Mouse (Mus musculus): ENCODE measurements at regions not wholly inside any gene's neighbourhood (a gene's known extent, or its start where the extent isn't known, plus 50 kb on each side); places are given as distances from the start of the nearest gene placed in this dataset.

- DNase-seq (ENCODE audit: low spot score in 2 of 2) = no peak
These were observed 62.0 kb downstream of the Tpra1 start for GRCm38 (mm10) chr6:88964071-88964470.

GRCm38 (mm10) chr6:88964911-88965310 lies 62.9 kb downstream of the Tpra1 start:
- DNase-seq (ENCODE audit: low spot score in 2 of 2) = no peak

- DNase-seq (ENCODE audit: low spot score in 2 of 2) = no peak
These were observed 63.5 kb downstream of the Tpra1 start for GRCm38 (mm10) chr6:88965361-88966226.

- no peak for DNase-seq (ENCODE audit: low spot score in 2 of 2)
These were observed 64.5 kb downstream of the Tpra1 start for GRCm38 (mm10) chr6:88966501-88966900.

GRCm38 (mm10) chr6:88968842-88969241 lies 66.8 kb downstream of the Tpra1 start:
- DNase-seq (ENCODE audit: low spot score in 2 of 2) = no peak

GRCm38 (mm10) chr6:88971729-88972128 lies 69.7 kb downstream of the Tpra1 start:
- no peak for DNase-seq (ENCODE audit: low spot score in 2 of 2)

- DNase-seq (ENCODE audit: low spot score in 2 of 2) = no peak
These were observed 72.4 kb downstream of the Tpra1 start for GRCm38 (mm10) chr6:88974457-88974856.

GRCm38 (mm10) chr6:88976581-88976980 lies 74.5 kb downstream of the Tpra1 start:
- DNase-seq (ENCODE audit: low spot score in 2 of 2) = no peak

GRCm38 (mm10) chr6:88976994-88977393 lies 74.9 kb downstream of the Tpra1 start:
- DNase-seq (ENCODE audit: low spot score in 2 of 2) = no peak

GRCm38 (mm10) chr6:88978970-88979369 lies 76.9 kb downstream of the Tpra1 start:
- no peak for DNase-seq (ENCODE audit: low spot score in 2 of 2)

GRCm38 (mm10) chr6:88980112-88980511 lies 78.1 kb downstream of the Tpra1 start:
- no peak for DNase-seq (ENCODE audit: low spot score in 2 of 2)

- no peak for DNase-seq (ENCODE audit: low spot score in 2 of 2)
These were observed 79.5 kb downstream of the Tpra1 start for GRCm38 (mm10) chr6:88981544-88981943.

- no peak for DNase-seq (ENCODE audit: low spot score in 2 of 2)
These were observed 82.1 kb downstream of the Tpra1 start for GRCm38 (mm10) chr6:88984170-88984569.

GRCm38 (mm10) chr6:88984863-88985262 lies 82.8 kb downstream of the Tpra1 start:
- DNase-seq (ENCODE audit: low spot score in 2 of 2) = no peak

GRCm38 (mm10) chr6:88988551-88988950 lies 86.5 kb downstream of the Tpra1 start:
- DNase-seq (ENCODE audit: low spot score in 2 of 2) = no peak

- DNase-seq (ENCODE audit: low spot score in 2 of 2) = no peak
These were observed 87.7 kb downstream of the Tpra1 start for GRCm38 (mm10) chr6:88989617-88990299.

- no peak for DNase-seq (ENCODE audit: low spot score in 2 of 2)
These were observed 88.2 kb downstream of the Tpra1 start for GRCm38 (mm10) chr6:88990300-88990685.

- DNase-seq (ENCODE audit: low spot score in 2 of 2) = no peak
These were observed 93.0 kb downstream of the Tpra1 start for GRCm38 (mm10) chr6:88995077-88995476.

- no peak for DNase-seq (ENCODE audit: low spot score in 2 of 2)
These were observed 97.1 kb downstream of the Tpra1 start for GRCm38 (mm10) chr6:88998927-88999722.

GRCm38 (mm10) chr6:89000359-89000758 lies 98.3 kb downstream of the Tpra1 start:
- DNase-seq (ENCODE audit: low spot score in 2 of 2) = no peak

- no peak for DNase-seq (ENCODE audit: low spot score in 2 of 2)
These were observed 101.3 kb downstream of the Tpra1 start for GRCm38 (mm10) chr6:89003197-89003923.

Data from gastrocnemius, adult 8-10 months (tissue).